Mouse (Mus musculus) liver, embryonic 14.5 days (tissue): Measurements from ENCODE around the gene Cnnm3.

ENCODE experiments used
- CTCF ChIP-seq: IDR thresholded peaks from 2 replicates; pipeline ENCODE4 v1.5.1; 2016; ENCODE audit warnings: antibody characterized with exemption, low read depth, control low read depth
- EP300 ChIP-seq: IDR thresholded peaks from 2 replicates; pipeline ENCODE4 v1.6.1; 2016; ENCODE audit warnings: antibody characterized with exemption, low read depth

DNA sequence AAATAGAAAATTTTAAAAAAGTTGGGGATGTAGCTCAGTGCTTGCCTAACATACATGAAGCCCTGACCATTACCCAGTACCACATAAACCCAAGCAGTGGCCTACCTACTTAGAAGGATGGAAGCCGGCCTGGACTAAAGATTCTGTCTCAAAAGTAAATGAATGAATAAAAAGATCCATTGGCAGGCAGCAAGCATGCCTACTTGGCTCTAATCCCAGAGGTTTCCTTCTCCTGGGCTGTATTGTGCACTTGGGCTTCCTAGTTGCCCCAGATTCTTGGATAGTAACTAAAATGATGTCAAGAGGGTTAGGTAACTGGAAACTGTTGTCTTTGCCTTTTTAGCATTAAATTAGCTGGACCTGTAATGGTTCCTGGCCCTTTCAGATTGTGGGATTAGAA lies 1.6 kb downstream of the Cnnm3 start:
- TF ChIP-seq CTCF: no peak
- TF ChIP-seq EP300: no peak
